Mouse (Mus musculus) limb, embryonic 13.5 days (tissue): ENCODE results near the gene Mrpl17. TPM values are rescaled to one million over a fixed set of nuclear protein-coding genes. Genes with fewer than 3 reads are reported as not detected.

Experiments used
- ATAC-seq: fragments of 200-750 bp; cut with Nextera tagmentation; 2 replicates; pipeline ENCODE4 v1.8.0; 2017; ENCODE audit warnings: low read depth, moderate number of reproducible peaks, moderate TSS enrichment; ENCODE audit not compliant: low FRiP score
- H3K27ac ChIP-seq: fragments of 300-500 bp; sonication (generic); 2 replicates; pipeline ENCODE4 v1.5.1; 2015; ENCODE audit warnings: inconsistent platforms, mild to moderate bottlenecking, moderate library complexity
- H3K27me3 ChIP-seq: fragments of 300-500 bp; sonication (generic); 2 replicates; pipeline ENCODE4 v1.6.1; 2015; ENCODE audit warnings: mild to moderate bottlenecking, inconsistent platforms
- H3K36me3 ChIP-seq: fragments of 300-500 bp; sonication (generic); 2 replicates; pipeline ENCODE4 v1.6.1; 2015; ENCODE audit warnings: inconsistent platforms, mild to moderate bottlenecking, moderate library complexity
- H3K4me1 ChIP-seq: fragments of 300-500 bp; sonication (generic); 2 replicates; pipeline ENCODE4 v1.6.1; 2015; ENCODE audit warnings: inconsistent platforms
- H3K4me2 ChIP-seq: fragments of 300-500 bp; sonication (generic); replicated peaks from 2 replicates; pipeline ENCODE4 v1.6.1; 2015; ENCODE audit warnings: inconsistent platforms, mild to moderate bottlenecking, moderate library complexity
- H3K4me3 ChIP-seq: fragments of 300-500 bp; sonication (generic); 2 replicates; pipeline ENCODE4 v1.5.1; 2015; ENCODE audit warnings: moderate library complexity, mild to moderate bottlenecking, inconsistent platforms
- H3K9ac ChIP-seq: fragments of 300-500 bp; sonication (generic); 2 replicates; pipeline ENCODE4 v1.6.1; 2015; ENCODE audit warnings: mild to moderate bottlenecking, inconsistent platforms
- H3K9me3 ChIP-seq: fragments of 300-500 bp; sonication (generic); 2 replicates; pipeline ENCODE4 v1.6.1; 2016; ENCODE audit warnings: inconsistent platforms
- WGBS: fragments of 180-500 bp; shearing (Covaris S2); methylation state at CpG from one replicate; pipeline ENCODE4 v1.1.7; 2015; 5-methylcytosine and 5-hydroxymethylcytosine counted together
- polyA plus RNA-seq: library from polyadenylated mRNA; unstranded; fragments of >200 nt; fragmentation: Nextera tagmentation; extraction: Ambion mirVana; gene quantifications from 2 replicates; pipeline ENCODE4 v1.2.1, GENCODE M21; 2015

Gene Mrpl17
- polyA plus RNA-seq, 1 experiment from 2014 or later = 341 TPM

DNA sequence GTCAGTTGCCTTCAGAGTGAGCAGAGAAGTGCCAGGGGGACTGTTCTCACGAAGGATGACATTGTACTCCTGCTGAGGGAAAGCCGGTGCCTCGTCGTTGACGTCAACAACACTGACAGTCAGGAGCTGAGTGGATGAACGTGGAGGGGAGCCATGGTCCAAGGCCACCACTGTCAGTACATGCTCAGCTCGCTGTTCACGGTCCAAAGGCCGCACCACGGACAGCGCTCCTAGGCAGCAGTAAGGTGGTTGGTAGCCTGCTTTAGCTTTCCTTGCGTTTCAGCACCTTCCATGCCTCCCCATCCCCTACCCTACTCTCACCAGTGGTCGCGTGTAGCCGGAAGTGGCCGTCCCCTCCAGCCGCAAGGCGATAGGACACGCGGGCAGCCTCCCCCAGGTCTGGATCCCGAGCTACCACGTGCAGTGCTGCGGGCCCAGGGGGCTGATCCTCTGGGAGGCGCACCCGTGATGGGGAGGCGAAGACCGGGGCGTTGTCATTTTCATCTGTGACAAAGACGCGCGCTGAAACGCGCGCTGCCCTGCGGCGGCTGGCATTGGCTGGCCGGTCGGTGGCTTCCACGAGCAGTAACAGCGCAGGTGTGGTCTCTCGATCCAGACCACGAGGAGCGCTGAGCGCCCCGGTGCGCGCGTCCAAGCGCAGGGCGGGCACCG is 49.0 kb downstream of the Mrpl17 start:
- Histone ChIP-seq H3K36me3 (peaks cover 89% of the 10 kb centered on the region), H3K4me2 (peak overlapping the region; percentile 36), H3K27ac (no peak overlapping the region), H3K4me3 (peak overlapping the region; percentile 5; the same call in 1 of the 2 replicates), H3K9me3 (no peaks in the 10 kb centered on the region), H3K4me1 (no peaks in the 10 kb centered on the region), H3K27me3 (0 out of 2 replicates have a peak, but pooled peaks cover 3% of the 10 kb centered on the region), H3K9ac (no peak overlapping the region)
- peak; percentile 22; the same call in 1 of the 2 replicates for ATAC-seq
- 30% methylated on average over 51 of the region's 51 CpGs for WGBS

DNA sequence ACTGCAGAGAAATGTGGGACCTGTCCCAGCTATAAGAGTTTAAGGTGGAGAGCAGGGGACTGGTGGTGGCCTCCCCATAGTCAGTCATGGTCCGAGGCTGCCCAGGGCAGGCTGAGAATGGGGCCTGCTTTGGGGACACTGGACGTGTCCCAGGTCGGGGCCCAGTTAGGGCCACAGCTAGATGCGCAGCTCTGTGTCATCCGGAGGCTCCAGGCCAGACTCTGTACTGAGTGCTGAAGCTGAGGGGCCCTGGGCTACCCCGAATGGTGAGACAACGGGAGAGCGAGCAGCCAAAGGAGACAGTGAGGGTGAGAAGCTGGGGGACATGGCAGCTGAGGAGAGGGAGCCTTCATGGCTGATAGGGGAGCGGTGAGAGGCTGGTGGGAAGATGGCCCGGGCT is 57.6 kb downstream of the Mrpl17 start:
- Histone ChIP-seq H3K4me3 (no peak overlapping the region), H3K9me3 (no peaks in the 10 kb centered on the region), H3K27me3 (no peaks in the 10 kb centered on the region), H3K27ac (no peak overlapping the region), H3K9ac (0 out of 2 replicates have a peak overlapping the region, but pooled peaks have one; percentile 8), H3K4me2 (no peak overlapping the region), H3K4me1 (peaks cover 5% of the 10 kb centered on the region), H3K36me3 (peaks cover 68% of the 10 kb centered on the region)
- no peak for ATAC-seq
- WGBS = 91% methylated on average over 10 of the region's 10 CpGs

Other genes with a start within 250 kb of the Mrpl17 start
- 51.1 and 58.3 TPM in 2 replicates for gene Apbb1, start 229.4 kb downstream of the Mrpl17 start, polyA plus RNA-seq
- gene Hpx, start 211.0 kb downstream of the Mrpl17 start, polyA plus RNA-seq = 0.37 and 1.00 TPM in 2 replicates
- gene Trim3, start 177.5 kb downstream of the Mrpl17 start, polyA plus RNA-seq = 36.9 and 38.0 TPM in 2 replicates
- 182 and 195 TPM in 2 replicates for gene Timm10b, start 171.0 kb downstream of the Mrpl17 start, polyA plus RNA-seq
- 82.4 and 97.0 TPM in 2 replicates for gene Arfip2, start 170.7 kb downstream of the Mrpl17 start, polyA plus RNA-seq
- 23.7 and 28.5 TPM in 2 replicates for gene Gm45799, start 170.5 kb downstream of the Mrpl17 start, polyA plus RNA-seq
- 1.7 and 1.9 TPM in 2 replicates for gene Dnhd1, start 160.3 kb downstream of the Mrpl17 start, polyA plus RNA-seq
- 312 and 317 TPM in 2 replicates for gene Ilk, start 74.5 kb downstream of the Mrpl17 start, polyA plus RNA-seq
- gene Rrp8, start 73.7 kb downstream of the Mrpl17 start, polyA plus RNA-seq = 44.0 and 44.3 TPM in 2 replicates
- gene Taf10, start 66.7 kb downstream of the Mrpl17 start, polyA plus RNA-seq = 118 and 133 TPM in 2 replicates
- 42.5 and 50.8 TPM in 2 replicates for gene Tpp1, start 58.9 kb downstream of the Mrpl17 start, polyA plus RNA-seq
- 20.5 and 22.2 TPM in 2 replicates for gene Dchs1, start 23.4 kb downstream of the Mrpl17 start, polyA plus RNA-seq
- 0.41 and 0.64 TPM in 2 replicates for gene Gm4070, start 142.9 kb upstream of the Mrpl17 start, polyA plus RNA-seq